Mouse (Mus musculus): ENCODE results near the gene Wdr37. TPM values are rescaled to one million over a fixed set of nuclear protein-coding genes. Genes with fewer than 3 reads are reported as not detected.

The Wdr37 gene
- total RNA-seq, 2 experiments from 2014 or later: 20.9 to 21.3 TPM

- ATAC-seq (replicated peaks; ENCODE audit: low FRiP score, poor library complexity, severe bottlenecking): peak; percentile 80
Observed at GRCm38 (mm10) chr13:8780441-8780840, 91.3 kb downstream of the Wdr37 start.

DNA sequence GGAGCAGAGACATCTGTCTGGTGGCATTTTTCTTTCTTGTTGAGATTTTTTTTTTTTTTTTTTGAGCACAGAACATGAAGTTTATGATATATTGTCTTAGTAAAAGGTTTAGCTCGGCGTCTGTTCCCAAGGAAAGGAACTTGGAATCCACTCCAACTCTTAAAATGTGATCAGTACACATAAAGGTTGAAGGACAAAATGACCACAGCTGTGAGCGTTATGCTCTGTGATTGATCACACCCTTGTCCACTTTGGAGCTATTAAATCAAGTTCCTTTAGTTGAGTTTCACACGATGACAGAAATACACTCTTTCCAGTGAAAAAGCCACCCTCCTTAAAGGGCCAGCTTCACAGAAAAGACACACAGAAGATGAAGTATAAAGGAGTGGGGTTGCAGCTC lies 101.1 kb downstream of the Wdr37 start:
- ATAC-seq (replicated peaks; ENCODE audit: low FRiP score, poor library complexity, severe bottlenecking): no peak

GRCm38 (mm10) chr13:8769654-8770227 lies 102.0 kb downstream of the Wdr37 start:
- no peak for ATAC-seq (replicated peaks; ENCODE audit: low FRiP score, poor library complexity, severe bottlenecking)

DNA sequence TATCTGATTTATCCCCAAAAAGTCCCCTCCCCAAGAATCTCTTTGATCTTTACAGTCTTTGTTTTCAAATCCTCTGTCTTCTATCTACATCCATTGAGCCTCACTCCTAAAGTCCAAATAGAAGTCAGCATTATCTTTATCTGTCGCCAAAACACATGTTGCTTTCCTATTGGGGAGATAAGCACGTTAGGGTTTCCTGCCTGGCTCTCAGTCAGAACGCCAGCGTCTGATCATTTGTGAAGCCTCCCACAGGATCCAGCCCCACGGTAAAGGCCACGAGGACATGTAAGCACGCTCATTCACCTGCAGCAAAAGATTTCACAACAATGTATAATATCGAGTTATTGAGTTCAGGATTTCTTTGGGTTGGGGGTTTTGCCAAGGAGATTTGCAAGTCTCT lies 110.8 kb downstream of the Wdr37 start:
- ATAC-seq (replicated peaks; ENCODE audit: low FRiP score, poor library complexity, severe bottlenecking): no peak

Other genes with a start within 250 kb of the Wdr37 start
- gene Idi1, start 13.6 kb upstream of the Wdr37 start, total RNA-seq (2015; ENCODE audit: low replicate concordance): 5.8 and 10.0 TPM in 2 replicates
- gene Idi1, start 13.6 kb upstream of the Wdr37 start, total RNA-seq (2017; ENCODE audit: low replicate concordance): 6.1 and 8.0 TPM in 2 replicates
- gene Gm9745, start 76.3 kb upstream of the Wdr37 start, total RNA-seq (2015; ENCODE audit: low replicate concordance): not detected in 2 replicates
- not detected in 2 replicates for gene Gm9745, start 76.3 kb upstream of the Wdr37 start, total RNA-seq (2017; ENCODE audit: low replicate concordance)
- gene Idi2, start 81.0 kb upstream of the Wdr37 start, total RNA-seq (2015; ENCODE audit: low replicate concordance): not detected in 2 replicates
- not detected in 2 replicates for gene Idi2, start 81.0 kb upstream of the Wdr37 start, total RNA-seq (2017; ENCODE audit: low replicate concordance)
- 15.9 and 28.0 TPM in 2 replicates for gene Gtpbp4, start 124.2 kb upstream of the Wdr37 start, total RNA-seq (2015; ENCODE audit: low replicate concordance)
- 14.8 and 15.8 TPM in 2 replicates for gene Gtpbp4, start 124.2 kb upstream of the Wdr37 start, total RNA-seq (2017; ENCODE audit: low replicate concordance)
- gene Larp4b, start 222.0 kb upstream of the Wdr37 start, total RNA-seq (2015; ENCODE audit: low replicate concordance): 29.7 and 44.6 TPM in 2 replicates
- 39.0 and 42.0 TPM in 2 replicates for gene Larp4b, start 222.0 kb upstream of the Wdr37 start, total RNA-seq (2017; ENCODE audit: low replicate concordance)

Data from erythroblast, adult 5-6 weeks (primary cell).